Mouse (Mus musculus) cerebellum, postnatal 36 days (tissue): ENCODE measurements around the gene Efcab11.
A peak's percentile ranks its signal among the peaks of the same experiment; 100 is the strongest.
"Not testable (repeated sequence)": the region's sequence is repeated elsewhere in the genome, so short reads cannot be mapped to it uniquely, and the experiment has no call there.

ENCODE experiments used
- DNase-seq, 2 experiments: peaks; one replicate each; pipeline ENCODE4 v3.0.0; 2021 to 2022; ENCODE audit warnings: mixed read lengths in 2 of 2

The Efcab11 gene

GRCm38 (mm10) chr12:99873443-99873842 lies 10.8 kb downstream of the Efcab11 start:
- no peak for DNase-seq

GRCm38 (mm10) chr12:99868821-99869220 lies 15.4 kb downstream of the Efcab11 start:
- DNase-seq: no peak

- DNase-seq: no peak
Measured at GRCm38 (mm10) chr12:99864613-99865012, 19.6 kb downstream of the Efcab11 start.

GRCm38 (mm10) chr12:99860981-99861380 lies 23.3 kb downstream of the Efcab11 start:
- no peak for DNase-seq

GRCm38 (mm10) chr12:99859391-99860100 lies 24.7 kb downstream of the Efcab11 start:
- DNase-seq: no peak

GRCm38 (mm10) chr12:99858664-99859063 lies 25.6 kb downstream of the Efcab11 start:
- no peak for DNase-seq

- DNase-seq: peak; percentile 28
Measured at GRCm38 (mm10) chr12:99856011-99856410, 28.2 kb downstream of the Efcab11 start.

- no peak for DNase-seq
Measured at GRCm38 (mm10) chr12:99853323-99854258, 30.6 kb downstream of the Efcab11 start.

GRCm38 (mm10) chr12:99849996-99850395 lies 34.2 kb downstream of the Efcab11 start:
- no peak for DNase-seq

- DNase-seq: no peak
Measured at GRCm38 (mm10) chr12:99844951-99845350, 39.3 kb downstream of the Efcab11 start.

- DNase-seq: peak in 1 of 2 experiments; percentile 15
Measured at GRCm38 (mm10) chr12:99838703-99839102, 45.5 kb downstream of the Efcab11 start.

GRCm38 (mm10) chr12:99838109-99838508 lies 46.1 kb downstream of the Efcab11 start:
- no peak for DNase-seq

GRCm38 (mm10) chr12:99837528-99837927 lies 46.7 kb downstream of the Efcab11 start:
- DNase-seq: no peak

GRCm38 (mm10) chr12:99836404-99837131 lies 47.7 kb downstream of the Efcab11 start:
- DNase-seq: peak; percentile 39 to 42

GRCm38 (mm10) chr12:99833476-99833875 lies 50.8 kb downstream of the Efcab11 start:
- no peak for DNase-seq

GRCm38 (mm10) chr12:99822591-99822990 lies 61.6 kb downstream of the Efcab11 start:
- no peak for DNase-seq

- DNase-seq: no peak
Measured at GRCm38 (mm10) chr12:99821309-99821934, 62.8 kb downstream of the Efcab11 start.

GRCm38 (mm10) chr12:99819186-99819974 lies 64.9 kb downstream of the Efcab11 start:
- DNase-seq: no peak

GRCm38 (mm10) chr12:99818006-99818405 lies 66.2 kb downstream of the Efcab11 start:
- DNase-seq: not testable (repeated sequence)

GRCm38 (mm10) chr12:99815244-99815643 lies 69.0 kb downstream of the Efcab11 start:
- DNase-seq: no peak

- no peak for DNase-seq
Measured at GRCm38 (mm10) chr12:99807891-99808290, 76.3 kb downstream of the Efcab11 start.

GRCm38 (mm10) chr12:99806741-99807140 lies 77.5 kb downstream of the Efcab11 start:
- not testable (repeated sequence) for DNase-seq
